Mouse (Mus musculus) liver, embryonic 13.5 days (tissue): ENCODE data around the gene Uqcrq. TPM values are rescaled to one million over a fixed set of nuclear protein-coding genes. Genes with fewer than 3 reads are reported as not detected.

Experiments used
- ATAC-seq: fragments of 200-750 bp; cut with Nextera tagmentation; 2 replicates; pipeline ENCODE4 v1.8.0; 2017; ENCODE audit warnings: low read depth, mild to moderate bottlenecking, moderate number of reproducible peaks, moderate library complexity
- DNase-seq: peaks from one replicate; pipeline ENCODE4 v3.0.0; 2022
- H3K27ac ChIP-seq: fragments of 300-500 bp; sonication (generic); 2 replicates; pipeline ENCODE4 v1.5.1; 2015; ENCODE audit warnings: moderate library complexity, mild to moderate bottlenecking, inconsistent platforms
- H3K27me3 ChIP-seq: fragments of 300-500 bp; sonication (generic); 2 replicates; pipeline ENCODE4 v1.6.1; 2015; ENCODE audit warnings: mild to moderate bottlenecking, inconsistent platforms
- H3K36me3 ChIP-seq: fragments of 300-500 bp; sonication (generic); 2 replicates; pipeline ENCODE4 v1.6.1; 2015; ENCODE audit warnings: mild to moderate bottlenecking, inconsistent platforms
- H3K4me1 ChIP-seq: fragments of 300-500 bp; sonication (generic); replicated peaks from 2 replicates; pipeline ENCODE4 v1.6.1; 2015; ENCODE audit warnings: inconsistent platforms
- H3K4me2 ChIP-seq: fragments of 300-500 bp; sonication (generic); 2 replicates; pipeline ENCODE4 v1.6.1; 2015; ENCODE audit warnings: inconsistent platforms, mild to moderate bottlenecking, moderate library complexity
- H3K4me3 ChIP-seq: fragments of 300-500 bp; sonication (generic); replicated peaks from 2 replicates; pipeline ENCODE4 v1.5.1; 2015; ENCODE audit warnings: mild to moderate bottlenecking, inconsistent platforms
- H3K9ac ChIP-seq: fragments of 300-500 bp; sonication (generic); 2 replicates; pipeline ENCODE4 v1.6.1; 2015; ENCODE audit warnings: mild to moderate bottlenecking, inconsistent platforms
- H3K9me3 ChIP-seq: fragments of 300-500 bp; sonication (generic); replicated peaks from 2 replicates; pipeline ENCODE4 v1.6.1; 2016; ENCODE audit warnings: inconsistent platforms
- WGBS: fragments of 180-500 bp; shearing (Covaris S2); methylation state at CpG from one replicate; pipeline ENCODE4 v1.1.7; 2015; ENCODE audit not compliant: insufficient replicate concordance; 5-methylcytosine and 5-hydroxymethylcytosine counted together
- microRNA-seq: library from miRNA; unstranded; fragments of <30 nt; microRNA quantifications from one replicate; pipeline ENCODE4, GENCODE M21; 2016
- polyA plus RNA-seq: library from polyadenylated mRNA; unstranded; fragments of >200 nt; fragmentation: Nextera tagmentation; extraction: Ambion mirVana; gene quantifications from 2 replicates; pipeline ENCODE4 v1.2.1, GENCODE M21; 2015

Uqcrq gene
- polyA plus RNA-seq, 1 experiment from 2014 or later: 667 TPM

DNA sequence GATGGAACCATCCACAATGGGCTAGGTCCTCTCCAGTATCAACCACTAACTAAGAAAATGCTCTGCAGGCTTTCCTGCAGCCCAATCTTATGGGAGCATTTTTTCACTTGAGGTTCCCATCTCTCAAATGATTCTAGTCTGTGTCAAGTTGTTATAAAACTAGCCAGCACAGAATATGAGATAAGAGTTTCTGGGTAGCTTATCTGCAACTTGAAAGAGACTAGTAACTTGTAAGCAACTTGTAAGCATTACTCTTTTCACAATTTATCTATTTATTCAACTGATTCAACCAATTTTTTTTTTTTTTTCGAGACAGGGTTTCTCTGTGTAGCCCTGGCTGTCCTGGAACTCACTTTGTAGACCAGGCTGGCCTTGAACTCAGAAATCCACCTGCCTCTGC lies 27.0 kb downstream of the Uqcrq start:
- Histone ChIP-seq H3K9ac (no peak overlapping the region), H3K27me3 (no peaks in the 10 kb centered on the region), H3K4me3 (no peak overlapping the region), H3K4me2 (no peak overlapping the region), H3K4me1 (peaks cover 11% of the 10 kb centered on the region), H3K36me3 (peaks cover 68% of the 10 kb centered on the region), H3K9me3 (no peaks in the 10 kb centered on the region), H3K27ac (no peak overlapping the region)
- 53% methylated on average over 1 of the region's 1 CpGs for WGBS
- no peak for ATAC-seq
- no peak for DNase-seq

DNA sequence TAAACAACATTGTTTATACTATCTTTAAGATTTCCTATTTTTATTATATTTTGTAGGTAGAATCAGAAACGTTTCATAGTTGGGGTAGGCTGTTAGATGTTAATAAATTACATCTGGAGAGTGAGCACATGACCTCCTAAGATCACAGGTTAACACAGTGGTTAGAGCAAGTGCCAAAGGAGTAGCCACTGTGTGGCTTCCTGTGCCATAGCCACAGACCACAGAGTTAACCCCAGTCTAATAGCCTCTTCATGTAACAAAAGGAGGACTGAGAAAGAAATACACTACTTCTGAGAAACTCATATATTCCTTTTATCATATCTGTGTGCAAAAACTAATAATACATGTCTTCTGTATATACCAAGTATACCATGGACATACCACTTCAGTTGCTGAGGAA lies 36.8 kb downstream of the Uqcrq start:
- no peak for ATAC-seq
- no peak overlapping the region for H3K4me2 ChIP-seq
- peaks cover 35% of the 10 kb centered on the region for H3K36me3 ChIP-seq
- WGBS: 39% methylated on average over 1 of the region's 1 CpGs
- no peak overlapping the region for H3K9ac ChIP-seq
- H3K9me3 ChIP-seq: no peaks in the 10 kb centered on the region
- H3K4me1 ChIP-seq: no peaks in the 10 kb centered on the region
- no peak overlapping the region for H3K27ac ChIP-seq
- no peak for DNase-seq
- H3K4me3 ChIP-seq: no peak overlapping the region
- no peaks in the 10 kb centered on the region for H3K27me3 ChIP-seq

DNA sequence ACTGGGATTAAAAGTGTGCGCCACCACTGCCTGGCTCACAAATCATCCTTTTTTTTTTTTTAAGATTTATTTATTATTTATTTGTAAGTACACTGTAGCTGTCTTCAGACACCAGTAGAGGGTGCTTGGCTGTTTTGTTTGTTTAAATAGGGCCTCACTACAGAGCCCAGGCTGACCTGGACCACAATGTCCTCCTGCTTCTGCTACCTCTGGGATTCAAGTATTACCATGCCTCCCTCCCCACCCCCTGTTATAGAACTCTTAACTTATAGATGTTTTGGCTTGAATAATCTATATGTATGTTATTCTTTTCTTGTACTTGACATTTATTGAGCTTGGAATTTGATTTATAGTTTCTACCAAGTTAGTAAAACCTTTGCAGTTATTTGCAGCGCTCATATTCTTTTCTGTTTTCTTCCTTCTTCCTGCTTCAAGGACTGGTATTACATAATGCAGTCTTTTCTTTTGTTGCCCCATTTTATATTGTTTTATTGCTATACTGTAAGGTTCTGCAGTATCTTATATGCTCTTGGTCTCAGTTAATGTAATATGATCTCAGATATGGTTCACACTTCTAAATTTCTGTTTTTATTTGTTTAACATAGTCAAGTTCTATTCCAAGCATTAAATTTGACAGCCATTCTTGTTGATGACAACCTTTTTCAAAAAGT lies 46.7 kb downstream of the Uqcrq start:
- H3K9ac ChIP-seq: no peak overlapping the region
- H3K9me3 ChIP-seq: no peaks in the 10 kb centered on the region
- H3K4me1 ChIP-seq: peaks cover 7% of the 10 kb centered on the region
- no peak for ATAC-seq
- H3K27me3 ChIP-seq: no peaks in the 10 kb centered on the region
- peaks cover 33% of the 10 kb centered on the region for H3K36me3 ChIP-seq
- no peak overlapping the region for H3K4me2 ChIP-seq
- 90% methylated on average over 2 of the region's 2 CpGs for WGBS
- H3K4me3 ChIP-seq: no peak overlapping the region
- no peak for DNase-seq
- H3K27ac ChIP-seq: no peak overlapping the region

DNA sequence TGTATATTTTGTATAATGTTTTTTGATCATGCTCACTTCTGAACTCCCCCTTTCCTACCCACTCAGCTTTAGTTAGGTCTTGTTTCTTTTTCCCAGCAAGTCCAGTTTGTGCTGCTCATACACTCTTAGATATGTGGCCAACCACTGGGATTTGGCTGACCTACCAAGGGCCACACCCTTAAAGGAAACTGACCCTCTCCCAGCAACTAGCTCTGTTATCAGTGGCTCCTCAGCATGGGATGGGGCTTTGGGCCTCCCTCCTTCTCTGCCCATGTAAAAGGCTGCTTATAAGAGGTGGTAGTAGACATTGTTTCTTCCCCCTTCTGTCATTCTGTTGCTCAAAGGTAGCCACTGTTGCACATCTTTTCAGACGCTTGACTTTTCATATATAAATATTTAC lies 51.7 kb downstream of the Uqcrq start:
- Histone ChIP-seq H3K4me1 (peaks cover 9% of the 10 kb centered on the region), H3K27ac (no peak overlapping the region), H3K4me3 (no peak overlapping the region), H3K9ac (no peak overlapping the region), H3K27me3 (no peaks in the 10 kb centered on the region), H3K36me3 (peaks cover 32% of the 10 kb centered on the region), H3K9me3 (no peaks in the 10 kb centered on the region), H3K4me2 (0 out of 2 replicates have a peak overlapping the region, but pooled peaks have one; percentile 11)
- DNase-seq (peak; percentile 27), ATAC-seq (peak; percentile 74)
- WGBS: 39% methylated on average over 1 of the region's 1 CpGs

Small RNA genes lying within 50 kb of the gene (microRNA-seq; reads per million reads assigned to microRNA genes)
- gene Mir6920: not detected

Other genes starting within 250 kb of the Uqcrq start
- gene Hspa4, start 130.4 kb downstream of the Uqcrq start, polyA plus RNA-seq: 67.8 and 84.7 TPM in 2 replicates
- gene Zcchc10, start 106.2 kb downstream of the Uqcrq start, polyA plus RNA-seq: 15.1 and 18.9 TPM in 2 replicates
- 6.5 and 9.4 TPM in 2 replicates for gene Aff4, start 80.0 kb downstream of the Uqcrq start, polyA plus RNA-seq
- gene Leap2, start 7.7 kb downstream of the Uqcrq start, polyA plus RNA-seq: 11.3 and 13.8 TPM in 2 replicates
- gene Gdf9, start 192 bp upstream of the Uqcrq start, polyA plus RNA-seq: 0.12 and 0.28 TPM in 2 replicates
- 0.07 TPM in 2 replicates for gene Gm10447, start 26.3 kb upstream of the Uqcrq start, polyA plus RNA-seq
- 1.5 and 1.6 TPM in 2 replicates for gene Shroom1, start 26.4 kb upstream of the Uqcrq start, polyA plus RNA-seq
- not detected in 2 replicates for gene Gm9837, start 39.6 kb upstream of the Uqcrq start, polyA plus RNA-seq
- gene Gm9945, start 49.3 kb upstream of the Uqcrq start, polyA plus RNA-seq: 0.53 and 0.59 TPM in 2 replicates
- gene Sowaha, start 49.4 kb upstream of the Uqcrq start, polyA plus RNA-seq: 11.0 and 13.2 TPM in 2 replicates
- gene Sept8, start 88.4 kb upstream of the Uqcrq start, polyA plus RNA-seq: 21.9 and 26.6 TPM in 2 replicates
- 13.3 and 13.8 TPM in 2 replicates for gene Kif3a, start 136.5 kb upstream of the Uqcrq start, polyA plus RNA-seq
- gene Il4, start 187.8 kb upstream of the Uqcrq start, polyA plus RNA-seq: 0.60 and 0.82 TPM in 2 replicates
- gene Il13, start 203.9 kb upstream of the Uqcrq start, polyA plus RNA-seq: not detected in 2 replicates